Mouse (Mus musculus) Muller cell, postnatal 12 days (primary cell): ENCODE results near the gene Mfsd10.
"Not testable (repeated sequence)": the region's sequence is repeated elsewhere in the genome, so short reads cannot be mapped to it uniquely, and the experiment has no call there.

Source experiments
- DNase-seq: peaks from one replicate; pipeline ENCODE4 v3.0.0-alpha.2; 2015; ENCODE audit errors: inconsistent ontology term

The Mfsd10 gene

GRCm38 (mm10) chr5:34607100-34607880, 29.7 kb downstream of the Mfsd10 start:
- DNase-seq: no peak

DNA sequence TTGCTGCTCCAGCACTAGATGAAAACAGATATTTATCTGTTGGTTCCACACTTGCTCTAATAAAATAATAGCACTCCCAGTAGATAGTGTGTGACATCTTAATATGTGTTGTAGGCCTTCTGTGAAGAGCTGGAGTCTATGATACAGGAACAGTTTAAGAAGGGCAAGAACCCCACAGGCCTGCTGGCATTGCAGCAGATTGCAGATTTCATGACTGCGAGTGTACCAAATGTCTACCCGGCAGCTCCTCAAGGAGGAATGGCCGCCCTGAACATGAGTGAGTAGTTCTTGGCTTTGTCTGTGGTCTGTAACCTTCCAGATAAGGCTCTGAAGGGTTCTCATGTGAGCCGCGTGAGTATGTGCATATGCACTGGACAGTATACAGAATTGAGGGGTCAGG, 32.4 kb downstream of the Mfsd10 start:
- DNase-seq: no peak

GRCm38 (mm10) chr5:34593202-34593727, 43.7 kb downstream of the Mfsd10 start:
- DNase-seq: no peak

DNA sequence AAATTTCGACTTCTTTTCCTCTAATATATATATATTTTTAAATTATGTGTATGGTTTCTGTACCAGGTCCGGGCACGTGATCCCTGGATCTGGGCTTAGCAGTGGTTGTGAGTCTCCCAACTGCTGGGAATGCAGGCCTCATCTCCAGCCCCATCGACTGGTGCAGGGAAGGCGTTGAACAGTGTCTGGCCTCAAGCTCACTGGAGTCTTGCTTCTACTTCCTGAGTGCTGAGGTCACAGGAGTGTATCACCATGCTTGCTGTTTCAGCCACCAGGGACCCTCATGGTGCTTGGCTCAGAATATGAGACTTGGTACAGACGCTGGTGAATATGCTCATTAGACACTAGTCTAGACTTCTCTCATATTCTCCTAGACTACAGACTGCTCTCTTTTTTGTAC, 44.3 kb downstream of the Mfsd10 start:
- DNase-seq: no peak

DNA sequence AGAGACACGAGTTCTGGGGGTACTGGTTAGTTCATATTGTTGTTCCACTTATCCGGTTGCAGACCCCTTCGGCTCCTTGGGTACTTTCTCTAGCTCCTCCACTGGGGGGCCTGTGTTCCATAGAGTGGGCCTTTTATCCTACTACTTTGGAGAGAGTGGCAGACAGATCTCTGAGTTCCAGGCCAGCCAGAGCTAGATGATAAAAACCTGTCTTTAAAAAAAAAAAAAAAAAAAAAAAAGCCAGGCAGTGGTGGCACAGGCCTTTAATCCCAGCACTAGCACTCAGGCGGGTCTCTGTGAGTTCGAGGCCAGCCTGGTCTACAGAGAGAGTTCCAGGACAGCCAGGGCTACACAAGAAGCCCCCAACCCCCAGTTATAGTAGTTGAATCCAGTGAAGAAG, 44.8 kb downstream of the Mfsd10 start:
- DNase-seq: not testable (repeated sequence)

DNA sequence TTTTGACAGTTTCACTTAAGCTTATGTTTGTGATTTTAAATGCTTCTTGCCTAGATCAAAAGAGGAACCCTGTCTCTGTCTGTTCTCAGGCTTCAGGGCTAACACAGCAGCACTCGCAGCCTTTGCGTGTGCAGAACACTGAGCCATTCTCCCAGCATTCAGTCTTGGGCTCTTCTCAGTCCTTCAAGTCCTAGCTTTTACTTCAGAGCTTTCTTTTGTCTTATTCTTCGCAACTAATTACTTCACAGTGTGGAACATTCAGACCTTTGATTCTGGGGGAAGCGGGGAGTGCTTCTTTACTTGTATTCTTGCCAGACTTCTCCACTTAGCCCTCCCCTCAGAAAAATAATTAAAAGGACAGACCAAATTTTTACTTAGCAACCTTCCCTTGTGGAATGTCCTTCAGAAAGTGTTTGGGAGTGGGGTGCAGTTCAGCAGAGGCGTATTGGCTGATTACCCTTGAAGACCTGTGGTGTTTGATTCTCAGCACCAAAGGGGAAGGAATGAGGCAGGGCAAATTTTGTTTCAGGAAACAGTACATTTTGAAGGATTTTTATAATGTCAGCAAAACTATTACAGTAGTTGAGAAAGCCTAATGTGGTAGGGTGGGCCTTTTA, 45.5 kb downstream of the Mfsd10 start:
- DNase-seq: peak; percentile 43

DNA sequence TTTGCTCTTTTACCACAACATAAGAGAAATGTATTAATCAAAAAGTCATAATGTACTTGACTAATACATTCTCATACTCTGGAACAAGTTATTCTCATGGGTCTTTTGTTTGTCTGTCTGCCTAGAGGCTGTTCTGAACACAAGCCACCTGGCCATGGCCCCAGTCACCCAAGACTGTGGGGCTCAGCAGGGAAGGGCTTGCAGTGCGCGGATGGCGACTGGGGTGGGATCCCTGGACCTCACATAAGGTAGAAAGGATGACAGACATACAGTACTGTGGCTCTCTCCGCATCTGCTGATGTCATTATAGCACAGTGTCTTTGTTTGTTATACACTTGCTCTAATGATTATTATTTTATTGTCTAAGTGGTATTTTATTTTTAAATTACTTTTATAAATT, 46.3 kb downstream of the Mfsd10 start:
- DNase-seq: no peak

GRCm38 (mm10) chr5:34590059-34590458, 47.0 kb downstream of the Mfsd10 start:
- DNase-seq: no peak

DNA sequence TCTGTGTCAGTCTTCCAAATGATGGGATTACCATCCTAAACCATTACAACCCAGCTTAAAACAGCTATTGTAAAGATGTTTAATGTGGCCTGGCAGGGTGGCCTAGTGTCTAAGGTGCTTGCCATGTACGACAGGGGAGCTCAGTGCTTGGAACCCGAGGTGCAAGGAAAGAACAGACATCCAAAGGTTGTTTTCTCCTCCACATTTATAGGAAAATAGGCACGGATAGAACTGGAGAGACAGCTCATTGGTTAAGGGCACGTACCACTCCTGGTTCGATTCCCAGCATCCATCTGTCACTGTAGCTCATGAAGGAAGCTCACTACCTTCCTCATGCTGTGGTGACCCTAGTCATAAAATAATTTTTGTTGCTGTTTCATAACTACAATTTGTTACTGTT, 49.1 kb downstream of the Mfsd10 start:
- DNase-seq: no peak

GRCm38 (mm10) chr5:34585216-34585615, 51.8 kb downstream of the Mfsd10 start:
- DNase-seq: no peak
